Mouse (Mus musculus): ENCODE data around the gene Rplp1. TPM values are rescaled to one million over a fixed set of nuclear protein-coding genes. Genes with fewer than 3 reads are reported as not detected.

Rplp1 gene
- polyA plus RNA-seq, 1 experiment from 2014 or later, result 1,374 TPM

- 75% methylated on average over 2 of the region's 2 CpGs for WGBS
- Histone ChIP-seq H3K4me2 (replicated peaks) (no peak overlapping the region), H3K4me1 (replicated peaks) (no peaks in the 10 kb centered on the region), H3K9me3 (no peaks in the 10 kb centered on the region), H3K9ac (no peak overlapping the region), H3K36me3 (peaks cover 30% of the 10 kb centered on the region; the same call in 1 of the 2 replicates), H3K4me3 (replicated peaks) (no peak overlapping the region), H3K27ac (no peak overlapping the region), H3K27me3 (replicated peaks) (no peaks in the 10 kb centered on the region)
- no peak for ATAC-seq
Observed at GRCm38 (mm10) chr9:61933333-61933732, 19.0 kb upstream of the Rplp1 start.

- H3K4me3 ChIP-seq (replicated peaks), result no peak overlapping the region
- no peak for ATAC-seq
- WGBS, result 93% methylated on average over 3 of the region's 3 CpGs
- no peaks in the 10 kb centered on the region for H3K27me3 ChIP-seq (replicated peaks)
- no peaks in the 10 kb centered on the region for H3K4me1 ChIP-seq (replicated peaks)
- H3K9ac ChIP-seq, result no peak overlapping the region
- no peak overlapping the region for H3K27ac ChIP-seq
- peaks cover 37% of the 10 kb centered on the region for H3K36me3 ChIP-seq
- H3K4me2 ChIP-seq (replicated peaks), result no peak overlapping the region
- no peaks in the 10 kb centered on the region for H3K9me3 ChIP-seq
Observed at GRCm38 (mm10) chr9:61932009-61932408, 17.7 kb upstream of the Rplp1 start.

GRCm38 (mm10) chr9:61925086-61925660 is 10.8 kb upstream of the Rplp1 start:
- Histone ChIP-seq H3K27ac (no peak overlapping the region), H3K4me2 (replicated peaks) (no peak overlapping the region), H3K4me1 (replicated peaks) (no peaks in the 10 kb centered on the region), H3K4me3 (replicated peaks) (no peak overlapping the region), H3K9ac (no peak overlapping the region), H3K27me3 (replicated peaks) (no peaks in the 10 kb centered on the region), H3K36me3 (peaks cover 40% of the 10 kb centered on the region), H3K9me3 (no peaks in the 10 kb centered on the region)
- WGBS, result 90% methylated on average over 10 of the region's 10 CpGs
- no peak for ATAC-seq

- no peak overlapping the region for H3K27ac ChIP-seq
- H3K4me2 ChIP-seq (replicated peaks), result no peak overlapping the region
- no peaks in the 10 kb centered on the region for H3K4me1 ChIP-seq (replicated peaks)
- 91% methylated on average over 6 of the region's 6 CpGs for WGBS
- no peaks in the 10 kb centered on the region for H3K9me3 ChIP-seq
- H3K36me3 ChIP-seq, result peaks cover 25% of the 10 kb centered on the region
- no peak overlapping the region for H3K4me3 ChIP-seq (replicated peaks)
- H3K9ac ChIP-seq, result no peak overlapping the region
- ATAC-seq, result no peak
- H3K27me3 ChIP-seq (replicated peaks), result no peaks in the 10 kb centered on the region
Observed at GRCm38 (mm10) chr9:61920331-61920730, 6.0 kb upstream of the Rplp1 start.

GRCm38 (mm10) chr9:61919464-61919863 is 5.1 kb upstream of the Rplp1 start:
- H3K27me3 ChIP-seq (replicated peaks), result no peaks in the 10 kb centered on the region
- H3K4me1 ChIP-seq (replicated peaks), result no peaks in the 10 kb centered on the region
- ATAC-seq, result no peak
- WGBS, result 92% methylated on average over 5 of the region's 5 CpGs
- no peak overlapping the region for H3K4me3 ChIP-seq (replicated peaks)
- peaks cover 24% of the 10 kb centered on the region for H3K36me3 ChIP-seq
- H3K27ac ChIP-seq, result no peak overlapping the region
- no peak overlapping the region for H3K4me2 ChIP-seq (replicated peaks)
- H3K9me3 ChIP-seq, result no peaks in the 10 kb centered on the region
- no peak overlapping the region for H3K9ac ChIP-seq

GRCm38 (mm10) chr9:61917436-61917835 is 3.1 kb upstream of the Rplp1 start:
- 86% methylated on average over 6 of the region's 6 CpGs for WGBS
- no peaks in the 10 kb centered on the region for H3K27me3 ChIP-seq (replicated peaks)
- no peak for ATAC-seq
- peaks cover 3% of the 10 kb centered on the region; the same call in 1 of the 2 replicates for H3K4me1 ChIP-seq (replicated peaks)
- H3K36me3 ChIP-seq, result peaks cover 20% of the 10 kb centered on the region
- no peaks in the 10 kb centered on the region for H3K9me3 ChIP-seq
- no peak overlapping the region for H3K4me2 ChIP-seq (replicated peaks)
- H3K27ac ChIP-seq, result no peak overlapping the region
- no peak overlapping the region for H3K9ac ChIP-seq
- H3K4me3 ChIP-seq (replicated peaks), result no peak overlapping the region

- WGBS, result 83% methylated on average over 3 of the region's 3 CpGs
- no peak overlapping the region for H3K4me3 ChIP-seq (replicated peaks)
- H3K9ac ChIP-seq, result no peak overlapping the region
- H3K27me3 ChIP-seq (replicated peaks), result no peaks in the 10 kb centered on the region
- peaks cover 24% of the 10 kb centered on the region for H3K36me3 ChIP-seq
- no peak for ATAC-seq
- no peak overlapping the region for H3K27ac ChIP-seq
- no peak overlapping the region for H3K4me2 ChIP-seq (replicated peaks)
- H3K4me1 ChIP-seq (replicated peaks), result peaks cover 7% of the 10 kb centered on the region; the same call in 1 of the 2 replicates
- H3K9me3 ChIP-seq, result no peaks in the 10 kb centered on the region
Observed at GRCm38 (mm10) chr9:61916986-61917385, 2.6 kb upstream of the Rplp1 start.

- H3K4me3 ChIP-seq (replicated peaks), result peak overlapping the region; percentile 83; the same call in 1 of the 2 replicates
- peak overlapping the region; percentile 55; the same call in 1 of the 2 replicates for H3K9ac ChIP-seq
- no peaks in the 10 kb centered on the region for H3K9me3 ChIP-seq
- peaks cover 20% of the 10 kb centered on the region; the same call in 1 of the 2 replicates for H3K36me3 ChIP-seq
- H3K4me2 ChIP-seq (replicated peaks), result peak overlapping the region; percentile 82
- ATAC-seq, result no peak
- H3K27me3 ChIP-seq (replicated peaks), result no peaks in the 10 kb centered on the region
- H3K27ac ChIP-seq, result peak overlapping the region; percentile 97
- 45% methylated on average over 4 of the region's 4 CpGs for WGBS
- peaks cover 8% of the 10 kb centered on the region; the same call in 1 of the 2 replicates for H3K4me1 ChIP-seq (replicated peaks)
Observed at GRCm38 (mm10) chr9:61915393-61916005, 1.2 kb upstream of the Rplp1 start.

- H3K4me3 ChIP-seq (replicated peaks), result peak overlapping the region; percentile 83
- H3K27me3 ChIP-seq (replicated peaks), result no peaks in the 10 kb centered on the region
- no peak for ATAC-seq
- peaks cover 20% of the 10 kb centered on the region; the same call in 1 of the 2 replicates for H3K36me3 ChIP-seq
- peak overlapping the region; percentile 55 for H3K9ac ChIP-seq
- peak overlapping the region; percentile 97 for H3K27ac ChIP-seq
- H3K4me2 ChIP-seq (replicated peaks), result peak overlapping the region; percentile 82
- peaks cover 8% of the 10 kb centered on the region; the same call in 1 of the 2 replicates for H3K4me1 ChIP-seq (replicated peaks)
- H3K9me3 ChIP-seq, result no peaks in the 10 kb centered on the region
- WGBS, result 1% methylated on average over 13 of the region's 13 CpGs
Observed at GRCm38 (mm10) chr9:61914917-61915300, 567 bp upstream of the Rplp1 start.

GRCm38 (mm10) chr9:61911300-61912128 is 2.8 kb downstream of the Rplp1 start:
- 62% methylated on average over 6 of the region's 6 CpGs for WGBS
- no peak overlapping the region for H3K9ac ChIP-seq
- no peak overlapping the region for H3K4me3 ChIP-seq (replicated peaks)
- no peak overlapping the region for H3K27ac ChIP-seq
- peaks cover 12% of the 10 kb centered on the region; the same call in 1 of the 2 replicates for H3K36me3 ChIP-seq
- H3K27me3 ChIP-seq (replicated peaks), result no peaks in the 10 kb centered on the region
- H3K9me3 ChIP-seq, result no peaks in the 10 kb centered on the region
- ATAC-seq, result no peak
- no peak overlapping the region for H3K4me2 ChIP-seq (replicated peaks)
- H3K4me1 ChIP-seq (replicated peaks), result peaks cover 8% of the 10 kb centered on the region; the same call in 1 of the 2 replicates

- Histone ChIP-seq H3K4me1 (replicated peaks) (peaks cover 8% of the 10 kb centered on the region; the same call in 1 of the 2 replicates), H3K27ac (no peak overlapping the region), H3K4me3 (replicated peaks) (no peak overlapping the region), H3K4me2 (replicated peaks) (no peak overlapping the region), H3K9me3 (no peaks in the 10 kb centered on the region), H3K27me3 (replicated peaks) (no peaks in the 10 kb centered on the region), H3K36me3 (peaks cover 12% of the 10 kb centered on the region; the same call in 1 of the 2 replicates), H3K9ac (no peak overlapping the region)
- no peak for ATAC-seq
- 41% methylated on average over 20 of the region's 20 CpGs for WGBS
Observed at GRCm38 (mm10) chr9:61910526-61911256, 3.7 kb downstream of the Rplp1 start.

GRCm38 (mm10) chr9:61909633-61910032 is 4.7 kb downstream of the Rplp1 start:
- WGBS, result 84% methylated on average over 1 of the region's 1 CpGs
- Histone ChIP-seq H3K4me3 (replicated peaks) (no peak overlapping the region), H3K9ac (no peak overlapping the region), H3K4me2 (replicated peaks) (no peak overlapping the region), H3K27ac (no peak overlapping the region), H3K4me1 (replicated peaks) (peaks cover 12% of the 10 kb centered on the region; the same call in 1 of the 2 replicates), H3K27me3 (replicated peaks) (no peaks in the 10 kb centered on the region), H3K9me3 (no peaks in the 10 kb centered on the region), H3K36me3 (peaks cover 12% of the 10 kb centered on the region; the same call in 1 of the 2 replicates)
- ATAC-seq, result no peak

All from intestine, embryonic 15.5 days (tissue).